Mouse (Mus musculus): ENCODE data around the gene Hes1.

The Hes1 gene

DNA sequence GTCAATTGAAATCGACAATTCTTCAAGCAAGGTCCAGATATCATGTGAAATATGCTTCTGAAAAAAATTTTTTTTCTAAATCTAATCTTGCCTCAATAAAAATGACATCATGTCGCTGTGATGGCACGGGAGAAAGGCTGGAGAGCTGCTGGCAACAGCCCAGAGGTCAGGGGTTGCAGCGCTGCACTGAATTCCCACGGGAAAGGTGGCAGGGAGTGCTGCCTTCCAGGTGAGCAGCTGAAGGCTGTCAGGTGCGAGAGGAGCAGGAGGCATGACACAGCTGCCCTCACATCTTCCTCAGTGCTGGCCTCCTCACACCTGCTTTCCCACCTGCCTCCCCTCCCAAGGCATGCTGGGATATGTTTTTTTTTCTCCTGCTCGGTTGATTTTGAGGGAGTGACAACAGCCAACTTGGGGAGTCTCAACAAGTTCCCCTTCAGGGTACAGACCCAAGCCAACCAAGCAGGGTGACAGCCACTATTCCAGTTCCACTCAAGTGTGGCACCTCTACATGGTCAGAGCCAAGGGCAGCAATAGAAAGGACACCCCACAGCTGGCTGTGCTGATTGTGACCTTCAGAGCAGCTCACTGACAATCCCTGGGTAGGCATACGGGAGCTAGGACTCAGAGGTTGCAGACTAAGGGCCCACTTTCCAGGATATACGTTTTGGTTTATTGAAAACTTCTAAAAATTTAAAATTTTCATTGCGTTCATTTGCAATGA, 13.3 kb upstream of the Hes1 start:
- no peak for DNase-seq (ENCODE audit: low spot score in 2 of 2)

DNA sequence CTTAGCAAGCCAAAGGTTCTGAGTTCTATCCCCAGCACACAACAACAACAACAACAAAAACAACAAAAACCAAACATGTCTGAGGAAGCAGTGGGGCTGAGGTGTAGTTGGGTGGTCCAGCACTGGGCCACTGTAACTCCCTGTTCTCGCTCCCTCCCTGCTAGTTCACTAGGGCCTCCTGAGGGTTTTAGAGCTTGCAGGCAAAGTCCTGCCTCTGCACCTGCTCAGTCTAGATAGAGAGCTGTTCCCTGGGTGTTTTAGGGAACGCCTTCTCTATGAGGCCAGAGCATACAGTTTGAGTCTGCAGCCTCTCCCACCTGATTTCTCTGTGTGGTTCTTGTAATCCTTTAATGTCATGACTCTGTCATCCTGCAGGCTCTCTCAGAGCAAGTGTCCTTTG, 11.9 kb upstream of the Hes1 start:
- no peak for DNase-seq (ENCODE audit: low spot score in 2 of 2)

DNA sequence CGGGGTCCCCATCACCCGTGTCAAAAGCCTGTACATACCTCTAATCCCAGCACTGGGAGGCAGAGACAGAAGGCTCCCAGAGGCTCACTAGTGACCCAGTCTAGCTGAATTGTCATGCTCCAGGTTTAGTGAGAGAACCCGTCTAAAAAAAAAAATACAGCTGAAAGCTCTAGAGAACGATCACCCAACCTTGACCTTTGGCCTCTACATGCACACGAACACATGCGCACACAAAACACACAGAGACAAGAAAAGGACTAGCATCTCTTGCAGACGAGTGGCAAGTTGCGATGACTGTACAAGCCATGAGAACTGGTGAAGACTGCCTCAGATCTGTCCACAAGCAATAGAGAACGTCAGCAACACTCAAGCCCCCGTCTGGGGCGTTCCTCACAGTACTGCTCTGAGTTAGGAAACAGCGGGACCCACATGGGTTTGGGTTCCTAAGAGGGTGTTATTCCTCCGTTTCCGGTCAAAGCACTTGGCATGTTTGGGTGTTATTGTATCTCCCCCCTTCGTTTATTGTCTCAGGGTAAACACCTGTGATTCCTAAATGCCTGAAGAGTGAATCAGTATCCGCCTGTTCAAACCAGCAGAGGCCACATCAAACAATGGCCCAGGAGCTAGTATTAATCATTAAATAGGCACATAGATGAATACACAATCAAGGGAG, 11.2 kb upstream of the Hes1 start:
- no peak for DNase-seq (ENCODE audit: low spot score in 2 of 2)

DNA sequence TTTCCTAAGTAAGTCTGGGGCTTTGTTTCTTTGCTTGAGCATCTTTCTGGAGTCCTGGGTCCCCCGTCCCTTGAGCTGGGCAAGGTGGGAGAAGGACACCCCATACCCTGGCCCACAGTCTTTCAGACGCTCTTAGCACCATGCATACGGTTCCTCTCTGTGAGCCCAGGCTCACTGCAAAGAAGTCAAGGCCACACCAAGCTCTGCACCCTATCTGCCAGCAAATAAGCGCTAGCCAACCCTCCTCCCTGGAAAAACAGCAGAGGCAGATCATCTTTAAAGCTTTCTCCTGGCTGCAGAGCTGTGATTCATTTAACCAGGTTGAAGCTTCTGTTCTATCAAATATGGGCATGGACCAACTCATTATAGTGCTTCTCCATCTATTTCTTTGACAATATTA, 9.6 kb upstream of the Hes1 start:
- DNase-seq (ENCODE audit: low spot score in 2 of 2): no peak

DNA sequence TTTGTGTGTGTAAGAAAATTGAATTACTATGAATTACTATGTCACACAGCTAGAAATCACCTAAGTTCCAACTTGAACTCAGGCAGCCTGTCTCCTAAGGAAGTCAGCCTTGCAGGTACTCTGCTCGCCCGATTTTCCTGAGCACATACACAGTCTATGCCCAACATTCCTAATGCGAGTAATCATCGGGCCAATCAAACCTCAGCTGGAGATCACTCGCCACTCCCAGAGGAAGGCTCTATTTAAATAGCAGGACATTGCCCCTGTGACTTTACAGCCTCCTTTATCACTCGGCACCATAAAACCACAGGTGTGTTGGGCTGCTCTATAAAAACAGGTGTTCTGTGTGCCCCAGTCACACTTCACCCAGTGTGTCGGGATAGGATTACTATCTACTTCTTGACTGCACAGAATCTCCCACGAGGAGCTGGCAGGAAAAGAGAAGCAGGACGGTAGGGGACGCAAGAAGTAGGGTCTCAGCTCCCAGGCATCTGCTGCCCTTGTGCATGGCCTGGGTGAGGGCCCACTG, 8.8 kb upstream of the Hes1 start:
- no peak for DNase-seq (ENCODE audit: low spot score in 2 of 2)

DNA sequence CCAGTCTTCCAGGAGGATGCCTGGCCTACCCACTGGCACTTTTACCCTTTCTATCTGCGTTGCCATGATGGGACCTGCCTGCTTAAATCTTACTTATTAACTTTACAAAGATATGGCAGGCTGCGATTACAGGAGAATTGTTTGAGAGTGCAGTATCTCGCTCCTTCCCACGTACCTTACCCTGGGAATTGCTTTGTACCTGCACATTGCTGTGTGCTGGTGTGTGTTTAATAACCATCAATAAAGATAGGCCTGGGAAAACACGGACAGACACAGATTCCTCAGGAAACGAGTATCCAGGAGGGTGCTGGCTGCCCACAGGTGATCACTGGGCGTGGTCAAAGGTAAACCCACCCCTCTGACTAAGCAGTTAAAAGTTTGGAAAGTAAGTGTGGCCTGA, 8.3 kb upstream of the Hes1 start:
- no peak for DNase-seq (ENCODE audit: low spot score in 2 of 2)

DNA sequence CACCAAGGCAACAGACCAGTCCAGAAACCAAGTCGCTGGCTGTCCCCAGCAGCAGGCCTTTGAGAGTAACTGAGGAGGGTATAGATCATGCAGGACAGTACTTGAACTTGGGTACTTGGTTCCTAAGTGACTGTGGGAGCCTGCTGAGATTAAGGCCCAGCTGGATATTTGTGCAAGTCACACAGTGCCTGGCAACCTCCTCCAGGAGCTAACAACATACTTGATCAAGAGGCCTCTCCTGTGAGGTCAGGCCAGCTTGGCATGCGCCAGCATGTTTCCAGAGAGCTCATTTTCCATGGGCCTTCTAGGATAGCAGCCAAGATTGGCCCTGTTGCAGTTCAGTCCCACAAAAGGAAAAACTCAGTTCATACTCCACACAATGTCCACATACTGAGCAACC, 7.3 kb upstream of the Hes1 start:
- DNase-seq (ENCODE audit: low spot score in 2 of 2): no peak

DNA sequence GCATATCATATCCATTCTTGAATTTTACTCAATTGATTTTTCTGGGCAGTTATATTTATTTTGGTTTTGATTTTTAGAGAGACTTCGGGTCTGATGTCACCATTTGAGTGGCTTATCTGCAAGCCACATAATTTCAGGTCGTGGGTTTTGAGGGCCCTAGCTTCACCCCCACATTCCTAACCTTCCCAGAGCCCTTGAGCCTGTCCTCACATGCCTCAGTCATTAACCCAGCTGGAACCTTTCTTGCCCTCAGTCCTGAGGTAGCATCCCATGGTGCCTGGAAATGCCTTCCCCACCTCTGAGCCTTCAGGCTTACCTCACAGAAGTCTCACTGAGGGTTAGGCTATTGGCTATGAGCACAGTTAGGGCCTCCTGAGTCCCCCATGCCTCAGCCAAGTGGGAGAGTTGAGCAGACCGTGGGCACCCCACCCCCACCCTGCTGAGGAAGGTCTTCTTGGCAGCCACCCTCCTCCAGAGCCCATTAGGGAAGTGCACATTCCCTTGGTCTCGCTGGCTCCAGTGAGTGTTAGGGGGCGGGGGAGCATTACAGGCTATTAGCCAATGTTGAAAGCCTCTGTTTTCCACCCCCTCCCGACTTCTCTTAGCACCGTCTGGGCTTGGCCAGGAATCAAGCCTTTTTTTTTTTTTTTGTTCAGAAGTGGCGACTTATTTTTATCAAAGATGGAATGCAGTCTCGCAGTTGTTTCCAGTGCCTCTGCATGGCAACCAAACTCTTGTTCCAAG, 5.0 kb upstream of the Hes1 start:
- DNase-seq (ENCODE audit: low spot score in 2 of 2): no peak

DNA sequence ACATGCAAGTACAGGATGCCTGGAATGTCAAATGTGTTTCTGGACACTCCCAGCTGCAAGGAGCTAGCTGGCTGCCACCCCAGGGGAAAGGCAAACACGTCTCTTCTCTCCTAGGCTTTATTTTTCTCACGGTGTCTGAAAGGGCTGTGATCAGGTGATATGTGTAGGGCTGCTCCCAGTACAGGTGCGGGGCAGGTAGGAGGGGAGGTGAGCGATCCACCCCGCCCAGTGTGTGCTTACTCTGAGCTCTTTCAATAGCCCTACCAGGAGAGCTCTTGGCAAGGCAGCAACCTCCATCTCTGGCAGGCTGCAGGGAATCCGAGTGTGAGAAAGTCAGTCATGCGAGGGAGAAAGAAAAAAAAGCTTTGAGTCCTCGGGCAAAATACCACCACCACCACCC, 3.8 kb upstream of the Hes1 start:
- DNase-seq (ENCODE audit: low spot score in 2 of 2): no peak

DNA sequence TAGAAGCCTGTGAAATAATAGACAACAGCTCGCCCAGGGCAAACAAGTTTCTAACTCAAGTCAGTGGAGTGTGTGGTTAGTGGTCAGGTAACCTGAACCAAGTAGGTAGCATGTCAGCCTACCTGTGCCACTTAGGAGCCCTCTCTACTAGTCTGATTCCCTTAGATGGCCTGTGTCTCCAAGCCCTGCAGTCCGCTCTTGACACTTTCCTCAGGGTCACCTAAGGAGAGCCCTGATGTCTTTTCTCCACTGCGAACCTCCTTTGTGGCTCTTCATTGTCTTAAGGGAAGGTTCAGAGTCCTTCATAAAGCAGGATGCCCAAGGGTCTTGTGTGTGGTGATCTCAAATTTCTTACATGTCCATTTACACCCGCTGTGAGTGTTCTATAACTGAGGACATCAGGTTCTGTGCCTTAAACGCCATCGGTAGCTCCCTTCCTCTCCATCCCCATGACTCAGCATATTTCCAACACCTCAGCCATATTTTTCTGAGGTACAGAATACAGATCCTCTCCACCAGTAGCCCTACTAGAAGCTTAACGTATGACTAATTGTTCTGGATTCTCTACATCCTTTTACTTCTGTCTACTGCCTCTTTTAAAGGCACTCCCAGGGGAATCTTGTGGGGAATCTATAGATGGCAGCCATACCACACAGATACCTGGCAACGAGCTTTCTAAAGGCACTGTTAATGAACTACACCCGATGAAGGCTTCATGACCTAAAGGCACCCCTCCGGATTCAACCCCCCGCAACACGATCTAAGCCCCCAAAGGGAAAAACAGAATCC, 1.7 kb upstream of the Hes1 start:
- no peak for DNase-seq (ENCODE audit: low spot score in 2 of 2)

DNA sequence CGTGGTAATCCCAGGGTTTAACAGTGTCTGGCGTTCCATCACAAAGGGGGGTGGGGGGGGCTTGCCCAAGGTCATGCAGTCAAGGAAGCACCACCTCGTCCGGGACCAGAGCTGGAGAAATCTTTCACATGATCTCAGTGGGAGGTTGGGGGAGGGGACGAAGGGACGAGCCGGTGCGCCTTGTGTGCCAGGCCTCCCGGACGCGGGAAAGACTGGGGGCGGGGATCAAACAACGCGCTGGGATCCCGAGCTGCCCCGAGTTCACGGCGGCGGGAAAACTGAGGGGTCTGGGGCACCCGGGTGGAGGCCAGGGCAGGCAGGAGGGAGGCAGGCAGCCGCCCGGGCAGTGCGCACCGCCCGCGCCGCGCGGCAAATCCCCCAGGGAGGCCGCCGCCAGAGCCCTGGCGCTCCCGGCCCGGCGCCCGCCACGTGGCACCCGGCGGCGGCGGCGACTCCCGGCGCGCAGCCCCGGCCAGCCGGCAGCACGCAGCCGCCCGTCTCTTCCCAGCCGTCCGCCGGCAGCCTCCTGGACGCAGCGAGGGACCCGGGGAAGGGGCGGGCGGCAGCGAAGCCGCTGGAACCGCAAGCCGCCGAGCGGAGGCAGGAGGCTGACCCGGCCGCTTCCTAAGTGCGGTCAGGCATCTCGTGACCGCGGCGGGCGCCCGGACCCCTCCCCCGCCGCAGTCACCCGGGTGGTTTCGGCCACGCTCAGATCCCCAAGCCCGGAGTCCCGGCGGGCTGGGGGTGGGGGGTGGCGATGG, 883 bp upstream of the Hes1 start:
- DNase-seq (ENCODE audit: low spot score in 2 of 2): no peak

DNA sequence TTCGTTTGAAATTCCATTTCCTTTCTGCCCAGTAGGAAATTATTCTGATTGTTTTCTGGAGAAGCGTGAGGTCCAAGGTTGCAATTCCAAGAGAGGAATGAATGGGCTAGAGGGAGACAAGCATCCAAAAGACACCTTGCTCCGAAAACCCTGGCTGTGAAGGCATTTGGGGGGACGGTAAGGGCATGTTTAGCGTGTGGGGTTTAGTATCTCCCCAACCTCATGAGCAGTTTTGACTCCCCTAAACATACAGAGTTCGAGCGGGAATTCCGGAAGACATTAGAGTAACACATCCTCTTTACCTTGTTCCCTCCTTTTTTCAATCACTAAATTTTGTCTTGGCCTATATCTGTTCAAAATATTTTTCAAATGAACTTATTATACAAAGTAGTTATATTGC, 429 bp downstream of the Hes1 start:
- no peak for DNase-seq (ENCODE audit: low spot score in 2 of 2)

DNA sequence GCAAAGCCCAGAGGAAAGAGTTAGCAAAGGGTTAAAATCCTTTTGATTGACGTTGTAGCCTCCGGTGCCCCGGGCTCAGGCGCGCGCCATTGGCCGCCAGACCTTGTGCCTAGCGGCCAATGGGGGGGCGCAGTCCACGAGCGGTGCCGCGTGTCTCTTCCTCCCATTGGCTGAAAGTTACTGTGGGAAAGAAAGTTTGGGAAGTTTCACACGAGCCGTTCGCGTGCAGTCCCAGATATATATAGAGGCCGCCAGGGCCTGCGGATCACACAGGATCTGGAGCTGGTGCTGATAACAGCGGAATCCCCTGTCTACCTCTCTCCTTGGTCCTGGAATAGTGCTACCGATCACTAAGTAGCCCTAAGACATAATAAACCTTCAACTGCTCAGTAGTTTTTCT, 893 bp downstream of the Hes1 start:
- DNase-seq (ENCODE audit: low spot score in 2 of 2): peak; percentile 47 to 62

DNA sequence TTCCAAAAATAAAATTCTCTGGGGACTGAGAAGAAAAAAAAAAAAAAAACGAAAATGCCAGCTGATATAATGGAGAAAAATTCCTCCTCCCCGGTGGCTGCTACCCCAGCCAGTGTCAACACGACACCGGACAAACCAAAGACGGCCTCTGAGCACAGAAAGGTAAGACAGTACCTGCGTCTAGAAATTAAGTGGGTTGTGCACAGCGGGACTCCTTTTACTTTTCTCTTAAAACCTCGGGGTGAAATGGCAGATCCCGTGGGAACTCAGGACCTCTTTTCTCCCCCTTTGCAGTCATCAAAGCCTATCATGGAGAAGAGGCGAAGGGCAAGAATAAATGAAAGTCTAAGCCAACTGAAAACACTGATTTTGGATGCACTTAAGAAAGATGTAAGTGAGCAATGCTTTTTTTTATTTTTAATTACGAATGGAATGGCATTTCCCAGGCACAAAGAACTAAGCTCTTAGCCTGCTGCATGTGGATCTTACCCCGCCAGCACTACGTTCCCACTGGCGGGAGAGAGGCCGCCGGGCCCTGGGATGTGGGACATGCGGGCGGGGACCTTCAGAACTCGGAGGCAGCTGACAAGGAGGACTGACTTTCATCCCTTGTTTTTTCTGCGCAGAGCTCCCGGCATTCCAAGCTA, 1.5 kb downstream of the Hes1 start:
- no peak for DNase-seq (ENCODE audit: low spot score in 2 of 2)

DNA sequence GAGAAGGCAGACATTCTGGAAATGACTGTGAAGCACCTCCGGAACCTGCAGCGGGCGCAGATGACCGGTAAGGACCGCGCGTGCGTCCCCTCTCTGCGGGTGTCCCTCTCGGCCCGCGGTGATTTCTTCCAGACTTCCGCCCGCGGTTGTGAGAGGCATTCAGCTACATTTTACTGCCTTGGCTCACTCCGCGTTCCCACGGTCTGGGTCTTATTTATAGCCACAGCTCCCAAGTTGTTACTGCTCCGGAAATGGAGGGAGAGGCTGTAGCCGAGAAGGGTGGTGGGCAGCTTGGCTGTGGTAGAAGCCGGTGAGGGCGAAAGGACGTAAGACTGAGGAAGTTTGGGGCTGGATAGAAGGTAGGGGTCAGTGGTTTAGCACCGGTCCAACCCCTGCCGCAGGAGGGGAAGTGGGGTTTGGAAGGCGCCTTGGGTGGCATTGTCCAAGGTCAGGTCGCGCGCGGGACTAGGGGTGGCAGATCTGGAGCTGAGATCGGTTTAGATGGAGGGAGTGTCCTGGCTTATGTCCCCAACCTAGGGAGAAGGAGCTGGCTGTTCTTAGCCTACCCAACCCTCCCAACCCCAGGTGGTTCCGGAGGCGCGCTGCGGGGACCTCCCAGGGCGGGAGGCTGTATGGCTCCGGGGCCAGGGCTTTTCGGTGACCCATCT, 2.1 kb downstream of the Hes1 start:
- DNase-seq (ENCODE audit: low spot score in 2 of 2): peak in 1 of 2 experiments; percentile 14

DNA sequence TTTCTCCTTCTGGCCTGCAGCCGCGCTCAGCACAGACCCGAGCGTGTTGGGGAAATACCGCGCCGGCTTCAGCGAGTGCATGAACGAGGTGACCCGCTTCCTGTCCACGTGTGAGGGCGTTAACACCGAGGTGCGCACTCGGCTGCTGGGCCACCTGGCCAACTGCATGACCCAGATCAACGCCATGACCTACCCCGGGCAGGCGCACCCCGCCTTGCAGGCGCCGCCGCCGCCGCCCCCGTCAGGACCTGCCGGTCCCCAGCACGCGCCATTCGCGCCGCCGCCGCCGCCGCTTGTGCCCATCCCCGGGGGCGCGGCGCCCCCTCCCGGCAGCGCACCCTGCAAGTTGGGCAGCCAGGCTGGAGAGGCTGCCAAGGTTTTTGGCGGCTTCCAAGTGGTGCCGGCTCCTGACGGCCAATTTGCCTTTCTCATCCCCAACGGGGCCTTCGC, 2.7 kb downstream of the Hes1 start:
- peak; percentile 60 to 78 for DNase-seq (ENCODE audit: low spot score in 2 of 2)

DNA sequence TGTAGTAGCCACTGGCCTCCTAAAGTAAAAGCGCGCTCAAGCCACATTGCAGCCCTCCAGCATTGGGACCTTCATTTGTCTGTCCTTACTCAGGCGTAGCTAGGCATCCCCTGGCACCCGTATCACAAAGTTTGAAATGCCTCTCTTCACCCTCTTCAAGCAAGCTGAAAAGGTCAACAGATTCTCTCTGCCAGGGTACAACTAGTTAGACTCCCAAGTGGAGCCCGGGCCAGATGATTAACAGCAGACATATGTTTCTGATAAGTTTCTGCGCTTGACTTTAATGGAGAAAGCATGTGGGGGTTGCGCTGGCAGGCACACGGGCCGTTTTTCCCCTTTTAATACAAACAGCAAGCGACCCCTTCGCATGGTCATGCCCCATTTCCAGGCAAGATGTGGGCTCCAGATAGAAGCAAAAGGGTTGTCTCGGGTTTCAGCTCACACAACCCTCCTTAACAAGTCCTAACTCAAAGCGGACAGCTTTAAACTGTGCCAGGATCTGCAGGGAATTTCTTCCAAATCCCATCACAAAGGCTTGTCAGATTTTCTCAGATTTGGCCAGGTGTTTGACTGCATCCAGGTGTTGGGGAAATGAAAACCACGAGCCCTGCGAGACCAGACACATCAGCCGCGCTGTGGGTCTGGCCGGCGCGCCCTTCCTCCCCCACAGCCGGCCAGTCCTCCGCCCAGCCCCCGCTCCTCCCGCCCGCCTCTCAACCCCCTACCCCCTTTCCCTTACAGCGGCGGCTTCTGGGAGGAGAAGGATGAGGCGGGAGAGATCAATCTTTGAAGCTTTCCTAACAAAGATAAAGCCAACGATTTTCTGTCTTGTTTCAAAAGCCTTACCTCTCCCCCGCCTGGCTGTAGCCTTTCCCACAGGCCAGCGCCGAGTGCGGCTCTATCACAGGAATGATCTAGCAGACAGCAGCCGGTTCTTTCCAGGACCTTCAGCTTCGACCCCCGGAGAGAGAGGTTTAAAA, 4.1 kb downstream of the Hes1 start:
- no peak for DNase-seq (ENCODE audit: low spot score in 2 of 2)

DNA sequence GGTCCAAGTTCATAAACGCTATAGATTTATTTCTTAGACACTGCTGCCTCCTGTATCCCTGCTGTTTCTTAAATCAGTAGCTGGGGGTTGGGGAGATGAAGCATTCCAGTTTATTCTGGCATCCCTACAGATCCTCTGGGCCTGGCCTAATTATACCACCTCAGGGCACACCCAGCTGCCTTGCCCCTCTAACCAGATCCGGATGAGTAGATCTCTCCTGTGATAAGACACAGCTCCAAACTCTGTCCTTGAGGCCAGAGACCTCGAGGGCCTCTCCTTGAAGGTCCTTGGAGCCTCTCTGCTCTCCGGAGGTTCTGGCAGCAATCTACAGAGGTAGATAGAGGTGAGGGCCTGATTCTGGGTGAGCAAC, 5.4 kb downstream of the Hes1 start:
- DNase-seq (ENCODE audit: low spot score in 2 of 2): no peak

Measured in spleen, postnatal 14 days (tissue).